Mouse (Mus musculus): Measurements from ENCODE around the gene Rps6ka5. TPM values are rescaled to one million over a fixed set of nuclear protein-coding genes. Genes with fewer than 3 reads are reported as not detected.

Rps6ka5 gene
- polyA plus RNA-seq, 1 experiment from 2014 or later = 1.2 TPM

DNA sequence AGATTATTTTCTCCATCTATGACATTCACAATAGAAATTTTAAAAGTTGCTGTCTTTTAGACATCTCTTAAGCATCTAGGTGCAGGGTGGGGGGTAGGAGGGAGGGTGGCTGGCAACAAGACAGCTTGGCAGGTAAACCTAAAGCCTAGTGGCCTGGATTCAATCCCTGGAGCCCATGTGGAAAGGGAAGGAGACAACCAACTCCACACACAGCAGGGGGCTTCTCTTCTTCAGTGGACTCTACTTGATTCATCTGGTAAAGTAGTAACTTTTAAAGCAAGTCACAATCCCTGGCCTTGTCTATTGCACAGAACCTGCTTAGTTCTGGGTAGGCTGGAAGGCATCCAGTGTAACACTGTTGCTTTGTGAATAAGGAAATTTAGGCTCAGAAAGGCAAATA, 9.3 kb downstream of the Rps6ka5 start:
- H3K4me2 ChIP-seq (replicated peaks; ENCODE audit: low read depth) = no peak overlapping the region
- ATAC-seq = no peak
- no peak overlapping the region for H3K27ac ChIP-seq (ENCODE audit: low read depth, low read length)
- H3K9me3 ChIP-seq (ENCODE audit: control insufficient read depth) = no peaks in the 10 kb centered on the region
- no peaks in the 10 kb centered on the region for H3K36me3 ChIP-seq (ENCODE audit: control insufficient read depth, insufficient read depth)
- no peaks in the 10 kb centered on the region for H3K4me1 ChIP-seq (replicated peaks; ENCODE audit: control insufficient read depth, insufficient read depth, low read length)
- TF ChIP-seq CTCF (IDR thresholded peaks at IDR 0.05; ENCODE audit: low read depth) = no peak
- H3K27me3 ChIP-seq (replicated peaks; ENCODE audit: control insufficient read depth, insufficient read depth, low read length) = no peaks in the 10 kb centered on the region
- H3K9ac ChIP-seq (ENCODE audit: low read depth, low read length) = no peak overlapping the region
- no peak overlapping the region for H3K4me3 ChIP-seq (ENCODE audit: low read depth, low read length)

DNA sequence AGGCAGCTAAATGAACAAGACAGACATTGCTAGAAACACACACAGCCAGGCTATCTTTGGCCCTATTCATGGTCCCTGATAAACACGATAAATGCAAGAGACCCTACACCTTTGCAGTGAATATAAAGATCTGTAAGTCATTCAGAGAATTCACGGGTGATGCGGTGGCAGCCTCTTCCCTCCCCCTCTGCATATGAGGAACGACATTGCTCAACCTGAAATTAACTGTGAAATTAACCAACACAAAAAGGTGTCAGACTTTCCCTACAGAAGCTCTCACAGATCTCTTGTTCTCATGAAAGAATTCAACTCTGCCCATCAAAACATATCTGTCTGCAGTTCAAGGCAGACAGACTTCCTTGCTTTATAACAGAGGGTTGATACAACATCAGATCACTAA, 9.8 kb downstream of the Rps6ka5 start:
- H3K4me2 ChIP-seq (replicated peaks; ENCODE audit: low read depth) = no peak overlapping the region
- no peaks in the 10 kb centered on the region for H3K36me3 ChIP-seq (ENCODE audit: control insufficient read depth, insufficient read depth)
- WGBS = 67% methylated on average over 4 of the region's 4 CpGs
- no peak for ATAC-seq
- H3K4me3 ChIP-seq (ENCODE audit: low read depth, low read length) = no peak overlapping the region
- H3K9ac ChIP-seq (ENCODE audit: low read depth, low read length) = no peak overlapping the region
- H3K9me3 ChIP-seq (ENCODE audit: control insufficient read depth) = no peaks in the 10 kb centered on the region
- no peak overlapping the region for H3K27ac ChIP-seq (ENCODE audit: low read depth, low read length)
- H3K27me3 ChIP-seq (replicated peaks; ENCODE audit: control insufficient read depth, insufficient read depth, low read length) = no peaks in the 10 kb centered on the region
- H3K4me1 ChIP-seq (replicated peaks; ENCODE audit: control insufficient read depth, insufficient read depth, low read length) = no peaks in the 10 kb centered on the region
- TF ChIP-seq CTCF (IDR thresholded peaks at IDR 0.05; ENCODE audit: low read depth) = no peak

DNA sequence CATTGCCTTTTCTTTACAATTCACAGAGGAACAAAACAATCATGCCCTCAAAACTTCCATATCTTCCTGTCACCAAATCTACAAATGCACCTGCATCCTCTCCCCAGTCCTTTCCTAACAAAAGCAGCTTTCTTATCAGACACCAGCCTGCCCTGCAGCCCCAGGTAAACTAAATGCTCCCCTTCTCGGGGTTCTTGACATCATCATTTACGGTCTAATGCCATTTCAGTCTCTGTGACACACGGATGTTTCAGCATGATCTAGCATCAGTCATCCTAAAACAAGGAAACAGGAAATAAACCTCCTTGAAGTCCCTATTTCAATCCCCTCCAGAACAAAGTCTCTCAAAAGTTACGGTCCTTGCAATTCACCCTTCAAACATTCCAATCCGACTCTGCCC, 15.0 kb downstream of the Rps6ka5 start:
- Histone ChIP-seq H3K27ac (ENCODE audit: low read depth, low read length) (no peak overlapping the region), H3K4me2 (replicated peaks; ENCODE audit: low read depth) (no peak overlapping the region), H3K9ac (ENCODE audit: low read depth, low read length) (no peak overlapping the region), H3K36me3 (ENCODE audit: control insufficient read depth, insufficient read depth) (no peaks in the 10 kb centered on the region), H3K27me3 (replicated peaks; ENCODE audit: control insufficient read depth, insufficient read depth, low read length) (no peaks in the 10 kb centered on the region), H3K4me3 (ENCODE audit: low read depth, low read length) (no peak overlapping the region), H3K9me3 (ENCODE audit: control insufficient read depth) (no peaks in the 10 kb centered on the region), H3K4me1 (replicated peaks; ENCODE audit: control insufficient read depth, insufficient read depth, low read length) (no peaks in the 10 kb centered on the region)
- no peak for ATAC-seq
- TF ChIP-seq CTCF (IDR thresholded peaks at IDR 0.05; ENCODE audit: low read depth) = no peak
- 48% methylated on average over 5 of the region's 5 CpGs for WGBS

DNA sequence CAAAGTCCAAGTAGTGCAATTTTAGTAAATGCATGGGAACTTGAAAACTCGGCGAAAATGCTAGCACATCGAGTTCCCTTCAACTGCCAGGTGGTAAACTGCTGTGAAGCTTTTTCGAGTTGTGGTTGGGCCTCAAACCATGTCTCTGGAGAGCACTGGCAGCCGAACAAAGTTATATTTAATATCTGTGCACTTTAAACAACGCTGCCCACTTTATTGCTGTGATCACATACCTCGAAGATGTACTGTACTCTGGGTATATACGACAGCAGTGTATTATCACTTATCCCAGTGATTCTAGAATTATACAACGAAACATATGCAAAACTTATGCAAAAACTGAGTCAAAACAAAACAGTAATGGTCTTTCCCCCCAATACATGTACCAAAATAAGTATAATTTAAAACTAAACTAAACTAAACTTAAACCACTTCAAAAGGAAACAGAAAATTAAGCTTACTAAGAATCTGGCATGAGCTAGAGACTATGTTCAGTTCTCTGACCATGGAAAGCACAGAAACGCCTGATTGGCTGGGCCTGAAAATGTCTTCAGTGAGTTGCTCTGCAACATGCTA, 15.6 kb downstream of the Rps6ka5 start:
- H3K27me3 ChIP-seq (replicated peaks; ENCODE audit: control insufficient read depth, insufficient read depth, low read length) = no peaks in the 10 kb centered on the region
- no peak overlapping the region for H3K9ac ChIP-seq (ENCODE audit: low read depth, low read length)
- no peak overlapping the region; the same call in 1 of the 2 replicates for H3K27ac ChIP-seq (ENCODE audit: low read depth, low read length)
- ATAC-seq = no peak
- no peaks in the 10 kb centered on the region for H3K36me3 ChIP-seq (ENCODE audit: control insufficient read depth, insufficient read depth)
- no peak overlapping the region for H3K4me3 ChIP-seq (ENCODE audit: low read depth, low read length)
- TF ChIP-seq CTCF (IDR thresholded peaks at IDR 0.05; ENCODE audit: low read depth) = no peak
- no peaks in the 10 kb centered on the region for H3K4me1 ChIP-seq (replicated peaks; ENCODE audit: control insufficient read depth, insufficient read depth, low read length)
- H3K4me2 ChIP-seq (replicated peaks; ENCODE audit: low read depth) = no peak overlapping the region
- no peaks in the 10 kb centered on the region for H3K9me3 ChIP-seq (ENCODE audit: control insufficient read depth)
- WGBS = 56% methylated on average over 10 of the region's 10 CpGs

DNA sequence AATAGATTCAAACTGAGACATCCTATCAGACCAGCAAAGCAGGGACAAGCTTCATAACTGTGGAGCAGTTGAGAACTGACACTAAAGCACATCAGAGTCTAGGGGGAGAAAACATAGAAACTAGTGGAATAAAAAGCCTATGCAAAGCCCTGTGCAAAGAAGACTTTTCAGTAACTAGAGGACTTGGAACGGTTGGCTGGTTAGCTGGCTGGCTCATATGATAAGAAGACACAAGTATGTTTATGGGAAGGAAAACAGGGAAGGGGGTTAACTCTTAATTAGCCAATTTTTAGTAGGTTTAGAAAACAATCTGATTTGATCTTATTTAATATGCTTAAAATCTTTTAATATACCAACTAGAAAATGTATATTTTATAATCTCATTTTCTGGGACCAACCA, 16.4 kb downstream of the Rps6ka5 start:
- no peak for TF ChIP-seq CTCF (IDR thresholded peaks at IDR 0.05; ENCODE audit: low read depth)
- no peak overlapping the region for H3K4me3 ChIP-seq (ENCODE audit: low read depth, low read length)
- H3K4me2 ChIP-seq (replicated peaks; ENCODE audit: low read depth) = no peak overlapping the region
- 23% methylated on average over 1 of the region's 1 CpGs for whole genome bisulfite sequencing
- no peak for ATAC-seq
- no peak overlapping the region for H3K9ac ChIP-seq (ENCODE audit: low read depth, low read length)
- H3K36me3 ChIP-seq (ENCODE audit: control insufficient read depth, insufficient read depth) = no peaks in the 10 kb centered on the region
- no peaks in the 10 kb centered on the region for H3K9me3 ChIP-seq (ENCODE audit: control insufficient read depth)
- no peak overlapping the region for H3K27ac ChIP-seq (ENCODE audit: low read depth, low read length)
- no peaks in the 10 kb centered on the region for H3K27me3 ChIP-seq (replicated peaks; ENCODE audit: control insufficient read depth, insufficient read depth, low read length)
- H3K4me1 ChIP-seq (replicated peaks; ENCODE audit: control insufficient read depth, insufficient read depth, low read length) = no peaks in the 10 kb centered on the region

DNA sequence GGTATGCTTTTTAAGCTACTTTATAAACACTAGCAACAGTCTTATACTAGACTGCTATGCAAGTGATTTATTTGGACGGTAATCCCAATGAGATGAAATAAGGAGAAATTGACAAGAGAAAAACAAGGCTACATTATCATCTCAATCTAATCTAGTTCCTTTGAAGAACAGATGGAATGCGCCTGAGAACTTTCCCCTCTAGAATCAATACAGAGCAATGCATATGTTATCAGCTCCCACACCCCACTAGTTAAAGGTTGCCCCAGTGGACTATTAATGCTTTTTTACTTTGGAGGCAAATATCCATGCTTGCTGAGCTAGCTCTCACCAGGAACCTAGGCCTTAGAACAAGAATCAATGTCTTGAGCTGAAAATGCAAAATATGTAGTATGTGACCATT, 19.5 kb downstream of the Rps6ka5 start:
- no peaks in the 10 kb centered on the region for H3K27me3 ChIP-seq (replicated peaks; ENCODE audit: control insufficient read depth, insufficient read depth, low read length)
- H3K4me2 ChIP-seq (replicated peaks; ENCODE audit: low read depth) = no peak overlapping the region
- H3K36me3 ChIP-seq (ENCODE audit: control insufficient read depth, insufficient read depth) = no peaks in the 10 kb centered on the region
- H3K4me3 ChIP-seq (ENCODE audit: low read depth, low read length) = no peak overlapping the region
- H3K9ac ChIP-seq (ENCODE audit: low read depth, low read length) = no peak overlapping the region
- 60% methylated on average over 2 of the region's 2 CpGs for WGBS
- no peak for TF ChIP-seq CTCF (IDR thresholded peaks at IDR 0.05; ENCODE audit: low read depth)
- H3K9me3 ChIP-seq (ENCODE audit: control insufficient read depth) = no peaks in the 10 kb centered on the region
- H3K27ac ChIP-seq (ENCODE audit: low read depth, low read length) = no peak overlapping the region
- ATAC-seq = peak; percentile 51; the same call in 1 of the 2 replicates
- no peaks in the 10 kb centered on the region for H3K4me1 ChIP-seq (replicated peaks; ENCODE audit: control insufficient read depth, insufficient read depth, low read length)

All from intestine, postnatal 0 days (tissue).